Mouse (Mus musculus): ENCODE data around the gene Wscd2. TPM values are rescaled to one million over a fixed set of nuclear protein-coding genes. Genes with fewer than 3 reads are reported as not detected.
A peak's percentile ranks its signal among the peaks of the same experiment; 100 is the strongest.

Wscd2 gene
- polyA plus RNA-seq, 2 experiments, result 0.02 TPM; not detected in 1

- Histone ChIP-seq H3K4me3 (ENCODE audit: insufficient read depth in 1 of 2, low read depth in 2 of 2, low read length in 2 of 2) (no peak overlapping the region), H3K4me1 (replicated peaks; ENCODE audit: control insufficient read depth in 2 of 2, insufficient read depth in 2 of 2, low read length in 1 of 2) (no peaks in the 10 kb centered on the region), H3K27ac (no peak overlapping the region), H3K4me2 (ENCODE audit: low read depth) (no peak overlapping the region), H3K27me3 (ENCODE audit: control insufficient read depth, insufficient read depth, low read length) (no peaks in the 10 kb centered on the region), H3K36me3 (replicated peaks; ENCODE audit: control insufficient read depth, insufficient read depth, low read depth) (no peaks in the 10 kb centered on the region), H3K9me3 (ENCODE audit: control insufficient read depth, low read length) (no peaks in the 10 kb centered on the region), H3K9ac (replicated peaks) (no peak overlapping the region)
- 23% methylated on average over 1 of the region's 1 CpGs for WGBS (ENCODE audit: insufficient replicate concordance)
- no peak for TF ChIP-seq CTCF (IDR thresholded peaks at IDR 0.05; ENCODE audit: low read depth)
- no peak for TF ChIP-seq EP300 (IDR thresholded peaks at IDR 0.05; ENCODE audit: low read depth)
- DNase-seq (ENCODE audit: low read depth in 3 of 3, low spot score in 3 of 3) (no peak), ATAC-seq (ENCODE audit: insufficient read depth) (no peak)
Measured at GRCm38 (mm10) chr5:113538826-113539225, 48.7 kb downstream of the Wscd2 start.

GRCm38 (mm10) chr5:113539438-113539837 is 49.3 kb downstream of the Wscd2 start:
- H3K27me3 ChIP-seq (ENCODE audit: control insufficient read depth, insufficient read depth, low read length), result no peaks in the 10 kb centered on the region
- no peak overlapping the region for H3K4me2 ChIP-seq (ENCODE audit: low read depth)
- no peak overlapping the region for H3K9ac ChIP-seq (replicated peaks)
- TF ChIP-seq EP300 (IDR thresholded peaks at IDR 0.05; ENCODE audit: low read depth) (no peak), CTCF (IDR thresholded peaks at IDR 0.05; ENCODE audit: low read depth) (no peak)
- H3K4me1 ChIP-seq (replicated peaks; ENCODE audit: control insufficient read depth in 2 of 2, insufficient read depth in 2 of 2, low read length in 1 of 2), result no peaks in the 10 kb centered on the region
- WGBS (ENCODE audit: insufficient replicate concordance), result 14% methylated on average over 2 of the region's 2 CpGs
- H3K4me3 ChIP-seq (ENCODE audit: insufficient read depth in 1 of 2, low read depth in 2 of 2, low read length in 2 of 2), result no peak overlapping the region
- H3K27ac ChIP-seq, result no peak overlapping the region
- DNase-seq (ENCODE audit: low read depth in 3 of 3, low spot score in 3 of 3) (no peak), ATAC-seq (ENCODE audit: insufficient read depth) (no peak)
- H3K36me3 ChIP-seq (replicated peaks; ENCODE audit: control insufficient read depth, insufficient read depth, low read depth), result no peaks in the 10 kb centered on the region
- no peaks in the 10 kb centered on the region for H3K9me3 ChIP-seq (ENCODE audit: control insufficient read depth, low read length)

- no peak for TF ChIP-seq EP300 (IDR thresholded peaks at IDR 0.05; ENCODE audit: low read depth)
- TF ChIP-seq CTCF (IDR thresholded peaks at IDR 0.05; ENCODE audit: low read depth), result no peak
- no peaks in the 10 kb centered on the region for H3K4me1 ChIP-seq (replicated peaks; ENCODE audit: control insufficient read depth in 2 of 2, insufficient read depth in 2 of 2, low read length in 1 of 2)
- no peak for ATAC-seq (ENCODE audit: insufficient read depth)
Measured at GRCm38 (mm10) chr5:113539858-113540257, 49.7 kb downstream of the Wscd2 start.

GRCm38 (mm10) chr5:113541196-113541595 is 51.1 kb downstream of the Wscd2 start:
- WGBS (ENCODE audit: insufficient replicate concordance), result 44% methylated on average over 5 of the region's 5 CpGs
- Histone ChIP-seq H3K4me3 (ENCODE audit: insufficient read depth in 1 of 2, low read depth in 2 of 2, low read length in 2 of 2) (no peak overlapping the region), H3K27me3 (ENCODE audit: control insufficient read depth, insufficient read depth, low read length) (no peaks in the 10 kb centered on the region), H3K4me1 (replicated peaks; ENCODE audit: control insufficient read depth in 2 of 2, insufficient read depth in 2 of 2, low read length in 1 of 2) (no peaks in the 10 kb centered on the region), H3K9ac (replicated peaks) (no peak overlapping the region), H3K9me3 (ENCODE audit: control insufficient read depth, low read length) (no peaks in the 10 kb centered on the region), H3K36me3 (replicated peaks; ENCODE audit: control insufficient read depth, insufficient read depth, low read depth) (no peaks in the 10 kb centered on the region), H3K4me2 (ENCODE audit: low read depth) (no peak overlapping the region), H3K27ac (no peak overlapping the region)
- no peak for DNase-seq (ENCODE audit: low read depth in 3 of 3, low spot score in 3 of 3)
- TF ChIP-seq EP300 (IDR thresholded peaks at IDR 0.05; ENCODE audit: low read depth) (no peak), CTCF (IDR thresholded peaks at IDR 0.05; ENCODE audit: low read depth) (no peak)
- ATAC-seq (ENCODE audit: insufficient read depth), result no peak

More at GRCm38 (mm10) chr5:113539858-113540257, 49.7 kb downstream of the Wscd2 start:
- no peak overlapping the region for H3K4me2 ChIP-seq (ENCODE audit: low read depth)
- WGBS (ENCODE audit: insufficient replicate concordance), result 55% methylated on average over 7 of the region's 7 CpGs
- H3K9ac ChIP-seq (replicated peaks), result no peak overlapping the region
- H3K36me3 ChIP-seq (replicated peaks; ENCODE audit: control insufficient read depth, insufficient read depth, low read depth), result no peaks in the 10 kb centered on the region
- no peak overlapping the region for H3K4me3 ChIP-seq (ENCODE audit: insufficient read depth in 1 of 2, low read depth in 2 of 2, low read length in 2 of 2)
- DNase-seq (ENCODE audit: low read depth in 3 of 3, low spot score in 3 of 3), result no peak
- H3K9me3 ChIP-seq (ENCODE audit: control insufficient read depth, low read length), result no peaks in the 10 kb centered on the region
- H3K27ac ChIP-seq, result no peak overlapping the region
- H3K27me3 ChIP-seq (ENCODE audit: control insufficient read depth, insufficient read depth, low read length), result no peaks in the 10 kb centered on the region

GRCm38 (mm10) chr5:113542885-113543476 is 52.8 kb downstream of the Wscd2 start:
- ATAC-seq (ENCODE audit: insufficient read depth), result peak; percentile 78
- 20% methylated on average over 10 of the region's 10 CpGs for WGBS (ENCODE audit: insufficient replicate concordance)

More at GRCm38 (mm10) chr5:113542885-113543476, 52.8 kb downstream of the Wscd2 start:
- no peaks in the 10 kb centered on the region for H3K36me3 ChIP-seq (replicated peaks; ENCODE audit: control insufficient read depth, insufficient read depth, low read depth)
- no peaks in the 10 kb centered on the region for H3K4me1 ChIP-seq (replicated peaks; ENCODE audit: control insufficient read depth in 2 of 2, insufficient read depth in 2 of 2, low read length in 1 of 2)
- H3K9me3 ChIP-seq (ENCODE audit: control insufficient read depth, low read length), result no peaks in the 10 kb centered on the region
- peak overlapping the region; percentile 15; the same call in 1 of the 2 replicates for H3K4me2 ChIP-seq (ENCODE audit: low read depth)
- H3K4me3 ChIP-seq (ENCODE audit: insufficient read depth in 1 of 2, low read depth in 2 of 2, low read length in 2 of 2), result no peak overlapping the region
- no peaks in the 10 kb centered on the region for H3K27me3 ChIP-seq (ENCODE audit: control insufficient read depth, insufficient read depth, low read length)
- peak; percentile 24; the same call in 1 of the 2 replicates for TF ChIP-seq EP300 (IDR thresholded peaks at IDR 0.05; ENCODE audit: low read depth)
- TF ChIP-seq CTCF (IDR thresholded peaks at IDR 0.05; ENCODE audit: low read depth), result no peak
- peak; percentile 3 to 10 (median 3) for DNase-seq (ENCODE audit: low read depth in 3 of 3, low spot score in 3 of 3)
- no peak overlapping the region for H3K27ac ChIP-seq
- H3K9ac ChIP-seq (replicated peaks), result no peak overlapping the region
